Comparison of ENCODE assay signal across 23 mouse cellular contexts in the genomic region with DNA sequence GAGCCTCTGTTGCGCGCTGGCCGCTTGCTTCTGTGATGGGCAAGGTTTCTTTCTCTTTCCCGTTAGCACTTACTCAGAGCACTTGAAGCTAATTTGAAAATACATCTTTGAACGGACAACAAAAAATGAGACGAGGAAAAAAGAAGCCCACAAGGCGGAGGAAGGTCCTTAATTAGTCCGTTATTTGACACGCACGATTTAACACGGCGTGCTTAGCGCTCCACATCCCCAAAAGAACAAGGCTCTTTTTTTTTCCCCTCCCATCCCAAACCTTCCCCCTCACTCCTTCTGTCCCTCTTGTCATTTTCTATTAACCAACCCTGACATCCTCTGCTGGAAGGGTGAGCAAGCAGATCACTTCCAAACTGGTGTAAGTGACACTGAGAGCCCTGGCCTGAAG. TPM values are rescaled to one million over a fixed set of nuclear protein-coding genes. Genes with fewer than 3 reads are reported as not detected.
DNase-seq lines count a peak whose midpoint lies in the region; ATAC-seq lines count a peak whose summit lies in the region.
"Had no signal": no experiment of that assay in that cellular context is flagged by ENCODE, and none has a peak within 500 bp of the region (broad histone marks: within the 10 kb centered on the region; RNA-seq: fewer than 3 reads in every experiment).

No protein-coding gene starts in this region.

- H3K4me2 ChIP-seq in forebrain, embryonic 11.5 days (ENCODE audit: low read depth, low read length, severe bottlenecking), result peak overlapping the region; percentile 27; the same call in 1 of the 2 replicates
- H3K4me2 ChIP-seq in forebrain, embryonic 16.5 days (ENCODE audit: low read length), result no peak overlapping the region
- H3K4me2 ChIP-seq in midbrain, embryonic 11.5 days, result no peak overlapping the region
- no peak overlapping the region for H3K4me2 ChIP-seq in midbrain, embryonic 15.5 days
- H3K4me2 ChIP-seq in forebrain, embryonic 13.5 days, result peak overlapping the region; percentile 42
- peak overlapping the region; percentile 24 for H3K4me2 ChIP-seq in neural tube, embryonic 13.5 days
- H3K4me2 ChIP-seq: heart, embryonic 13.5 days; intestine, embryonic 15.5 days; liver, embryonic 12.5 days; lung, embryonic 14.5 days had no signal

- no peak overlapping the region for H3K27ac ChIP-seq in forebrain, embryonic 11.5 days (ENCODE audit: low read depth, low read length)
- H3K27ac ChIP-seq in forebrain, embryonic 16.5 days (ENCODE audit: low read length), result no peak overlapping the region
- no peak overlapping the region for H3K27ac ChIP-seq in midbrain, embryonic 11.5 days (ENCODE audit: low read depth, low read length)
- H3K27ac ChIP-seq in midbrain, embryonic 15.5 days, result no peak overlapping the region
- H3K27ac ChIP-seq in forebrain, embryonic 13.5 days, result no peak overlapping the region
- H3K27ac ChIP-seq in neural tube, embryonic 13.5 days (replicated peaks), result no peak overlapping the region
- H3K27ac ChIP-seq: heart, embryonic 13.5 days; intestine, embryonic 15.5 days; liver, embryonic 12.5 days had no signal

- H3K4me3 ChIP-seq in forebrain, embryonic 11.5 days (ENCODE audit: low read depth, low read length), result no peak overlapping the region
- H3K4me3 ChIP-seq in forebrain, embryonic 16.5 days (replicated peaks; ENCODE audit: low read length), result no peak overlapping the region
- H3K4me3 ChIP-seq in midbrain, embryonic 11.5 days (ENCODE audit: low read depth, low read length), result no peak overlapping the region
- no peak overlapping the region for H3K4me3 ChIP-seq in midbrain, embryonic 15.5 days
- H3K4me3 ChIP-seq in forebrain, embryonic 13.5 days, result peak overlapping the region; percentile 7; the same call in 1 of the 2 replicates
- no peak overlapping the region for H3K4me3 ChIP-seq in neural tube, embryonic 13.5 days
- H3K4me3 ChIP-seq: erythroblast, embryonic 14.5 days; heart, embryonic 13.5 days; intestine, embryonic 15.5 days; liver, embryonic 12.5 days had no signal

- no peak for ATAC-seq in forebrain, embryonic 11.5 days (replicated peaks; ENCODE audit: low FRiP score)
- no peak for ATAC-seq in forebrain, embryonic 16.5 days
- no peak for ATAC-seq in midbrain, embryonic 11.5 days (ENCODE audit: low FRiP score)
- no peak for ATAC-seq in midbrain, embryonic 15.5 days (replicated peaks)
- ATAC-seq in forebrain, embryonic 13.5 days, result no peak
- ATAC-seq in neural tube, embryonic 13.5 days (ENCODE audit: low read depth), result no peak
- ATAC-seq: intestine, embryonic 15.5 days; liver, embryonic 12.5 days had no signal

- no peaks in the 10 kb centered on the region; the same call in 1 of the 2 replicates for H3K27me3 ChIP-seq in forebrain, embryonic 11.5 days (ENCODE audit: control insufficient read depth, insufficient read depth, low read length)
- H3K27me3 ChIP-seq in forebrain, embryonic 16.5 days (replicated peaks; ENCODE audit: control insufficient read depth, insufficient read depth, low read length), result peaks cover 17% of the 10 kb centered on the region
- 0 out of 2 replicates have a peak, but pooled peaks cover 4% of the 10 kb centered on the region for H3K27me3 ChIP-seq in midbrain, embryonic 11.5 days (ENCODE audit: control insufficient read depth, insufficient read depth, low read length)
- H3K27me3 ChIP-seq in midbrain, embryonic 15.5 days (replicated peaks), result no peaks in the 10 kb centered on the region; the same call in 1 of the 2 replicates
- H3K27me3 ChIP-seq in forebrain, embryonic 13.5 days, result peaks cover 56% of the 10 kb centered on the region
- peaks cover 12% of the 10 kb centered on the region for H3K27me3 ChIP-seq in neural tube, embryonic 13.5 days
- H3K27me3 ChIP-seq: heart, embryonic 13.5 days; intestine, embryonic 15.5 days; liver, embryonic 12.5 days had no signal

- H3K36me3 ChIP-seq in forebrain, embryonic 11.5 days (ENCODE audit: control insufficient read depth, insufficient read depth, low read length), result no peaks in the 10 kb centered on the region
- H3K36me3 ChIP-seq in forebrain, embryonic 16.5 days (ENCODE audit: control insufficient read depth, insufficient read depth), result no peaks in the 10 kb centered on the region
- H3K36me3 ChIP-seq in midbrain, embryonic 11.5 days (ENCODE audit: control insufficient read depth, insufficient read depth, low read length), result no peaks in the 10 kb centered on the region
- no peaks in the 10 kb centered on the region for H3K36me3 ChIP-seq in midbrain, embryonic 15.5 days (replicated peaks)
- H3K36me3 ChIP-seq in forebrain, embryonic 13.5 days (ENCODE audit: poor library complexity, severe bottlenecking), result no peaks in the 10 kb centered on the region
- no peaks in the 10 kb centered on the region for H3K36me3 ChIP-seq in neural tube, embryonic 13.5 days
- H3K36me3 ChIP-seq: G1E; heart, embryonic 13.5 days; intestine, embryonic 15.5 days; liver, embryonic 12.5 days had no signal

- peaks cover 5% of the 10 kb centered on the region for H3K4me1 ChIP-seq in forebrain, embryonic 11.5 days (replicated peaks; ENCODE audit: control insufficient read depth, insufficient read depth, low read length)
- H3K4me1 ChIP-seq in forebrain, embryonic 16.5 days (replicated peaks; ENCODE audit: control insufficient read depth, insufficient read depth, low read length), result peaks cover 12% of the 10 kb centered on the region
- peaks cover 10% of the 10 kb centered on the region; the same call in 1 of the 2 replicates for H3K4me1 ChIP-seq in midbrain, embryonic 11.5 days (ENCODE audit: control insufficient read depth, insufficient read depth, low read length)
- peaks cover 13% of the 10 kb centered on the region for H3K4me1 ChIP-seq in midbrain, embryonic 15.5 days
- peaks cover 26% of the 10 kb centered on the region for H3K4me1 ChIP-seq in forebrain, embryonic 13.5 days
- peaks cover 33% of the 10 kb centered on the region for H3K4me1 ChIP-seq in neural tube, embryonic 13.5 days (replicated peaks)
- H3K4me1 ChIP-seq: liver, embryonic 12.5 days had no signal

- WGBS in forebrain, embryonic 11.5 days, result 13% methylated on average over 13 of the region's 13 CpGs
- 10% methylated on average over 13 of the region's 13 CpGs for WGBS in forebrain, embryonic 16.5 days
- 37% methylated on average over 13 of the region's 13 CpGs for WGBS in midbrain, embryonic 11.5 days
- WGBS in midbrain, embryonic 15.5 days, result 30% methylated on average over 13 of the region's 13 CpGs
- WGBS in forebrain, embryonic 13.5 days, result 3% methylated on average over 13 of the region's 13 CpGs
- 24% methylated on average over 13 of the region's 13 CpGs for WGBS in neural tube, embryonic 13.5 days

- no peaks in the 10 kb centered on the region for H3K9me3 ChIP-seq in forebrain, embryonic 11.5 days (ENCODE audit: control insufficient read depth, low read length)
- H3K9me3 ChIP-seq in forebrain, embryonic 16.5 days (ENCODE audit: control insufficient read depth, low read length), result no peaks in the 10 kb centered on the region
- no peaks in the 10 kb centered on the region for H3K9me3 ChIP-seq in midbrain, embryonic 11.5 days (ENCODE audit: control insufficient read depth, low read length)
- no peaks in the 10 kb centered on the region for H3K9me3 ChIP-seq in midbrain, embryonic 15.5 days
- H3K9me3 ChIP-seq in forebrain, embryonic 13.5 days (replicated peaks), result no peaks in the 10 kb centered on the region
- H3K9me3 ChIP-seq in neural tube, embryonic 13.5 days, result no peaks in the 10 kb centered on the region
- H3K9me3 ChIP-seq: intestine, embryonic 15.5 days; liver, embryonic 12.5 days had no signal

- DNase-seq in forebrain, embryonic 11.5 days (ENCODE audit: low spot score), result no peak
- peak; percentile 84 for DNase-seq in midbrain, embryonic 11.5 days (ENCODE audit: low spot score, missing footprints)
- DNase-seq in right cerebral cortex, adult 2 months (ENCODE audit: low spot score in 2 of 2), result no peak
- no peak for DNase-seq in right cerebral cortex, adult 18-20 months
- DNase-seq: adrenal gland, postnatal 36 days; cerebellum, adult 2 months; gastrocnemius, postnatal 10 days; heart, adult 18-20 months; kidney, adult 9 months; kidney, postnatal 4 days; layer of hippocampus, adult 9-11 months; lung, embryonic 14.5 days; lung, postnatal 4 days; thymus, postnatal 25 days had no signal

- no peak overlapping the region for H3K9ac ChIP-seq in forebrain, embryonic 11.5 days (ENCODE audit: low read length)
- H3K9ac ChIP-seq in forebrain, embryonic 16.5 days (replicated peaks; ENCODE audit: low read depth, low read length), result no peak overlapping the region
- H3K9ac ChIP-seq in midbrain, embryonic 11.5 days (ENCODE audit: low read length), result no peak overlapping the region
- no peak overlapping the region for H3K9ac ChIP-seq in midbrain, embryonic 15.5 days
- H3K9ac ChIP-seq in forebrain, embryonic 13.5 days, result no peak overlapping the region
- no peak overlapping the region for H3K9ac ChIP-seq in neural tube, embryonic 13.5 days
- H3K9ac ChIP-seq: heart, embryonic 13.5 days; intestine, embryonic 15.5 days; liver, embryonic 12.5 days; lung, embryonic 14.5 days had no signal

RNA-seq across cellular contexts. Expression of gene Prox1, which starts 21.5 kb away (rescaled TPM):
- polyA plus RNA-seq in forebrain, embryonic 11.5 days (2014; fragmentation: Nextera tagmentation; extraction: Ambion mirVana), result 7.6 and 8.5 TPM in 2 replicates
- polyA plus RNA-seq in forebrain, embryonic 16.5 days (2015; fragmentation: Nextera tagmentation; extraction: Ambion mirVana), result 8.1 and 9.4 TPM in 2 replicates
- 8.3 TPM in 2 replicates for polyA plus RNA-seq in midbrain, embryonic 11.5 days (2014; fragmentation: Nextera tagmentation; extraction: Ambion mirVana)
- polyA plus RNA-seq in midbrain, embryonic 15.5 days (2015; fragmentation: Nextera tagmentation; extraction: Ambion mirVana), result 11.1 and 14.1 TPM in 2 replicates
- polyA plus RNA-seq in forebrain, embryonic 13.5 days (2015; fragmentation: Nextera tagmentation; extraction: Ambion mirVana), result 10.9 and 12.1 TPM in 2 replicates
- polyA plus RNA-seq in neural tube, embryonic 13.5 days (2015; fragmentation: Nextera tagmentation; extraction: Ambion mirVana), result 12.4 and 15.0 TPM in 2 replicates
- polyA plus RNA-seq: G1E had no signal

Comparison
In these comparisons a context has a peak if more than half of its experiments do, and no peak if none do; other contexts are left out.
1. H3K4me2 ChIP-seq: peak in forebrain, embryonic 11.5 days (single experiment), forebrain, embryonic 13.5 days (single experiment) and neural tube, embryonic 13.5 days (single experiment); none in forebrain, embryonic 16.5 days (single experiment), midbrain, embryonic 11.5 days (single experiment) and midbrain, embryonic 15.5 days (single experiment).